Mouse (Mus musculus) natural killer cell, adult 2 months (primary cell): Measurements from ENCODE around the gene Ano3.
"Not testable (repeated sequence)": the region's sequence is repeated elsewhere in the genome, so short reads cannot be mapped to it uniquely, and the experiment has no call there.

Source experiments
- DNase-seq, 2 experiments: peaks; one replicate each; pipeline ENCODE4 v3.0.0; 2022; ENCODE audit warnings: low spot score in 2 of 2

Gene Ano3

DNA sequence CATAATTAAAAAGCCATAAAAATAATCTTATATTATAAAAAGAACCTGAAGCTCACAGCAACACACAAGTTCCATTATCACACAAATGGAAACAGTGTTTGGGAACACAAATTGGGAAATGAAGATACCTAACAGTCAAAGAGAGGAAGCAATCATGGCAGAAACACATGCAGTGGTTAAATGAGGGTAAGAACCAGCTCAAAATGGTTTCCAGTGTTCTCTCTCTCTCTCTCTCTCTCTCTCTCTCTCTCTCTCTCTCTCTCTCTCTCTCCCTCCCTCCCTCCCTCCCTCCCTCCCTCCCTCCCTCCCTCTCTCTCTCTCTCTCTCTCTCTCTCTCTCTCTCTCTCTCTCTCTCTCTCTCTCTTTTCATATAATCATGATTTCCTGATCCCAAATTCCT is at the start of gene Ano3:
Gene Ano3 (minus strand): TSS at position 101 of the 400 bp plus-strand sequence.
- DNase-seq: not testable (repeated sequence)

DNA sequence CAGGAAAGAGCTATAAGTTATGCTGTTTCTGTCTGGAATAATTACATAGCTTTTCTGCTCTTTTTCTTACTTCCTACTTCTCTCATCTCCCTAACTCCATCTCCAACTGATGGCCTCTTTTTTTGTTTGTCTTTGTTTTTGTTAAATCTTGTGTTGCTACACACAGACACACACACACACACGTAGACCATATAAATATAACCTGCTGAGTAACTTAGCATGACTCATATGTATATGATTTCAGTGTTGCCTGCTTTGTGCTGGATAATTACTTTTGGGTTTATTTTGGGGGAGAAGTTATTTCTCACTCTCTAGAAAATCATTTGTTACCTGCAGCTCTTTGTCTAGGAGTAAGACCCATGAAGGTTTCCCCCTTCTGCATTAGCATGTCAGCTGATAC is 39.3 kb upstream of the Ano3 start:
- DNase-seq: no peak

DNA sequence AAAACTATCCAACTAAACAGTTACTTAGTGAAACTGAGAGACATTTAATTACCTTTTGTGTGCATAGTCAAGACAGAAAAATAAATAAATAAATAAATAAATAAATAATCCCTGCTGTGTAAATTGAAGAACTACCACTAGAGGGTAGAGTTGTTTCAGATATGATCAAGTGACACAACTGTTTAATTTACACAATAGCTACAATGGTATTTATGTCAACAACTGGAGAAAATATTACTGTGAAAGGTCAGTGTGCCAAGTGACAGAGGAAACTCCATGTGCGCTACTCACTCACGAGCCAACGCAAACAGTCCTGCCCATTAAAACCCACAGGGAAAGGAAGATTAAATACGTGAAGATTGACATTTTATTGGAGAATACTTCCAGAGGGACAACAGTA is 38.8 kb upstream of the Ano3 start:
- DNase-seq: no peak

DNA sequence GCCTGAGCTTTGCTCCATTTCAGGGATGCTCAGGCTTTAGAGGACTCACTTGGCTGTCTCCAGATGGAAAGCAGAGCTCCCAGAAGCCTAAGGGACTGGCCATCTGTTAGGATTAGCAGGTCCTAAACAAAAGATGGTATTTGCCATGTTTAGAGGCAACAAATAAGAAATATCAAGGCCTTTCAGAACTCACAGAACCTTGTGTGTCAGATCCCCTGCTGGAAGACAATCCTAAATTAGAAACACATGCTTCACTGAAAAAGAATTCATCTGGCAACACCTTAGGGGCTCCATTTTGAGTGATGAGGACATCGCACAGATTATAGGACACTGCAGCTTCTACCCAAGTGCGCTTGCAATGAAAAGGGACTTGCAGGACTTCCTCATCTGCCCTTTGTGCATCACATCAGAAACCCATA is 35.1 kb upstream of the Ano3 start:
- DNase-seq: no peak

DNA sequence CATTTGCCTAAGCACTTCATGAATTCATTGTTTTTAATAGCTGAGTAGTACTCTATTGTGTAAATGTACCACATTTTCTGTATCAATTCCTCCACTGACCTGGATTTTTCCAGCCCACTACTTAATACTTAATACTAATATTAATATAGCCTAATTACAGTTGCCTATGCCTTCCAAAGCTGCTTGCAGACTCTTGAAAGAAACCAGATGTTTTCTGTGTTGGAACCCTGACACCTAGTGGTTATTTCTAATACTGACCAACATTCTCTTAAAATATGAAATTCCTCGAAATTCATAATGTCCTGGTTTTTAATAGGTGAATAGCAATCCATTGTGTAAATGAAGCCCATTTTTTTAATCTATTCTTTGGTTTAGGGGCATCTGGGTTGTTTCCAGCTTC is 31.0 kb upstream of the Ano3 start:
- DNase-seq: no peak

DNA sequence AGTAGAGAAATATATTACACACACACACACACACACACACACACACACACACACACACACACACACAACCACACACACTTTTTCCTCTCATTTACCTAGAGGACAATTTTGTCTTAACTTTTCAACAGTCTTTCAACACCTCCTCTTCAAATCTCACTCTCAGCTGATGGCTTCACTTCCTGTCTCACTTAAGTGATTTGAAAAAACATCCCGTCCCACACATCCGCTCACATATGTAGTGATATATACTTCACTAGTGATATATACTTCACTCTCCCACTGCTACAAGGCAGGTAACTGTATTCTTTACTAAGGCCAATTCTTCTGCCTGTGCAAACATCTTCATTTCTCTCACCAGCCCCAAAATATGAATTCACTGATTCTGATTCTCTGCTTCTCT is 28.9 kb upstream of the Ano3 start:
- DNase-seq: no peak

DNA sequence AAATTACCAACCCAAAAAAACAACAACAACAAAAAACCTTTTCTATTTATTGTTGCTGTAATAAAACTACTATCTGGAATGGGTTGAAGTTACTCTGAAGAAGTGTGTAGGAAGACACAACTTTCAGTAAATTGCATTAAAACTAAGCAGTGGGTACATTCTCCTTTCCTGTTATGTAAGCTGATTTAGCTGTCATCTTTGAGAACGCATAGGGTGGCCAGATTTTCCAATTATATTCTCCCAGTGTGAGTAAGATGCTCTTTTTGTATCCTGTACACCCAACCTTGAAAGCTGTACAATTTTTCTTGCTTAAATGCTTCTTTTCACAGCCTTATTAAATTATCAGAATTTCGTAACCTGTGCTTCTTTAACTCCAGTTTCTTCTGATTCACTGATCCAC is 26.1 kb upstream of the Ano3 start:
- DNase-seq: no peak

DNA sequence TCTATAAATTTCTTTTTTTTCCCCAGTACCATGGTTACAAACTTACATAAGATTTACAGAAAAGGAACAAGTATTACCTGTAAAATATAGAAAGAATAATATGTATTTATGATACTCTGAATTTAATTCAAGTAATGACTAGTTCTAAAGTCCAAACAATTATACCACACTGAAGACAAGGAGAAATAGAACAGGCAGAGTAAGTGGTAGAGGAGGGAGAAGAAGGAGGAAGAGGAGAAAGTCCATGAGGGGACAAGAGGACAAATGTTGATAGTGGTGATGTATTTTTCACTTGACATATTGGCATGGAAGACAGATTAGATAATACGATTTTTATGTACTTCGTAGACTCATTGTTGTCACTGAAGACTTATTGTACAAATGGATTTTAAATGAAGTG is 19.4 kb upstream of the Ano3 start:
- no peak for DNase-seq

DNA sequence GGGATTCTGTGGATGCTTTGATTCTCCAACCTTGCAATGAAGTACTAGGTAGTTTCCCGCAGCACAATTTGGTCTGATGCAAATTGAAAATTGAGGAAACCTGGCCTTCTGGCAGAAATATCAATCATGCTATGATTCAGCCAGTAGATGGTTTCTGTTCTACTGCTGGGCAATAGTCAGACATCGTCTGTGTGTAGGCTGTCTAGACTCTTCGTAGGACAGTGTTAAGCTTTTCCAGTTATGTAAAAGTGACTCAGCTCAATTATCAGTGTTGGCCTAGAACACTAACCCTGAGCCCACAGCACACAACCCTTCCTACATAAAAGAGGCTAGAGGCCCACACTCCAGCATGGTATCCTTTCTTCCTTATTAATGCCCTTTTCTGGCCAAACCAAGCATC is 14.7 kb upstream of the Ano3 start:
- DNase-seq: no peak

DNA sequence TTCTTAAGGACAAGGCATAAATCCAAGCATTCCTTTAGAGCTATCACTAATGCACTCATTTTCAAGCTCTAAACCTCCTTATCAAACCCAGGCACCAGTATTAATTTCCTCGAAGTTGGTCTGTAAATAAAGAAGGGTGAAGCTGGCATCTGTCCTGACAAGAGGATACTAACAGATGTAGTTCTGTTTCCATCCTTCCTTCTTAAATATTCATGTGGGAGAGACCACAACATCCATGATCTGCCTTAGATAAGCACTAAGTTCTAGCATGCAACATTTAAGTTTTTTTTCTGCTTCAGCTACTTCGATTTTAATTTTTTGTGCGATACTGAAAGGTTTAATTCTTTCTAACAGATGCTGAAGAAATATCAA is 305 bp downstream of the Ano3 start:
- DNase-seq: no peak

DNA sequence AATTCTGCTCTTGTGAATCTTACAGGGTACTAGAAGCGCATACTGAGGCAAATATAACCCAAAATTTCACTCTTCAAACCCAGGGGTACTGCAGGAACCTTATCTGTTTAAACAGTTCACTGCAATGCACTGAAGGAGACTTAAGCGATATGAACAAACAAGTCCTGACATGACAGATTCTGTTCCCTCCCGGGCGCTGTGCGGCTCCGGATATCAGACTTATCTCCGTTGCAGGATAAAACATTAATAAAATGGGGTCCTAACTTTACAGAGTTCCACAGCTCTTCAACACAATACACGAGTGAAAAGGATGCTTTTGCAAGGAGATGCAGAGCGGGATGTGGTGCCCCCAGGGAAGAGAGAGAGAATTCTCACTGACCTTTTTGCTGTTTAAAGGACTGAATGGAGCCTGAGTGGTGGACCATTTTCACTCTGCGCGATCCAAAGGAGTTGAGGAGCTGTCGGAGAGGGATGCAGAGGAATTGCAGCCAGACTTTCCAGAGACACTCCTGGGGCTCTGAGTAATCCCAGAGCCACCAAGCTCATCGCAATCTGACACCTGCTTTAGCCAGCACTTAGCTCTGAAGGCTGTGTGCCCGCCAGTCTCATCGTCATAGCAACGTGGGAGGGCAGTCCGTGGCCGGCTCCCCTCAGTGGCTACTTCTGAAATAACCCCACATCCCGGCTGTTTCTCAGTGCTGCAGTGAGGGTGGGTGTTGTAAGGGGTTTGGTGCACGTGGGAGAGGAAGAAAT is 868 bp downstream of the Ano3 start:
- DNase-seq: no peak

DNA sequence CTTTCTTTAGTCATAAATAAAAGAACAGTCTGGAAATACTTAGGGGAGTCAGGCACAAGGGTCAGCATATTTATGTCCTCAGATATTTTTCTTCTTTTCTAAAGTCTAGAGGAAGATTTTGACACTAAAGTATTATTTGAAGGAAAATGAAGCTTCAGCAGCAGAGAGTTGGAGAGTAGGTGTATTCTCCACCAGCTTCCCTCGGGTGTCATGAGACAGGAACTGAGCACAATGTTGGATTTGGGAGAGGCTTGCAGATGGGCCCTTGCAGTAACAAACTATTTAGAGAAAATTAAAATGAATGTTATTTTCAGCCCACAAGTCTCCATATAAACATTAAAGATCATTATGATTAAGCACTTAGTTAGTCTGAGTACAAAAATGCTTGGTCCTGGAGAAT is 5.6 kb downstream of the Ano3 start:
- no peak for DNase-seq

DNA sequence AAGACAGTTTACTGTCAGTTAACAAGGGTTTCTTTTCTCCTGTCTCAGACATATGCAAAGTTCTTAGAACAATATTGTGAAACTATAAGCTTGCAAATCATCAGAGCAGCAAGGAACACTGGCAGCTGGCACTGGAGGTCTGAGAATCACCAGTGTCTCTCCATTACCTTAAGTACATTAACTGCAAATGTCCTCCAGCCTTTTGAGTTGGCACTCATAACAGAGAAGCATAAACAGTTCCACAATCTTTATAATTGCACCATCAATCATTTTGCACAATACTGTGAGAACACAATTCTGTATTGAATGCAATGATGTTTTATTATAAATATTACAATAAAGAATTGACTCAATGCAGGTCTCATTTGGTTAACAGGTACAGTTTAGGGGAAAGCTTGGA is 15.0 kb downstream of the Ano3 start:
- no peak for DNase-seq

DNA sequence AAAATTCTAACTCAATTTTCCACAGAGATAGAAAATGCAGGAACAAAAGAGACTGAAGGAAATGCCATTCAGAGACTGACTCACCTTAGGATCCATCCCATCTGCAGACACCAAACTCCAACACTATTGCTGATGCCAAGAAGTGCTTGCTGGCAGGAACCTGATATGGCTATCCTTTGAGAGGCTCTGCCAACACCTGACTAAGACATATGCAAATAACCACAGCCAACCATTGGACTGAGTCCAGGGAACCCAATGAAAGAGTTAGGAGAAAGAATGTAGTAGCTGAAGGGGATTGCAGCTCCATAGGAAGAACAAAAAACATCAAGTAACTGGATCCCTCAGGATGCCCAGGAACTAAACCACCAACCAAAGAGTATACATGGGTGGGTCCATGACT is 21.6 kb downstream of the Ano3 start:
- DNase-seq: no peak

DNA sequence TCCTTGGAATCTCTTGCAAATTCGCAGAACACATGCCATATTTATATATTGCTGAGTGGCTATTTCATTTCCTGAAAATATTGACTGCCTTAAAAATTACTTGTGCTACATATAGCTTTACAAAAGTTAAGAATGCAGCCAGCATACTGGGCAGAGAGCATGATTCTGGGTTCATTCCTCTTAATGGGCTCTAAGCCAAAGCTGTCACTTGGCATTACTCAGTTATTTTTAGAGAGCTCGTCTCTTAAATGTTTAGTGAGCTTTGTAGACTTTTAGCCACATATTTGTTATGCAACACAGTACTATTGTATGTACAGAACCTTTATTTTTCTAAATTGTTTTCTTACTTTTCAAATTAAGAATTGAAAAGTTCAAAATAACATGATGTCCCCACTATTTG is 41.2 kb downstream of the Ano3 start:
- no peak for DNase-seq

DNA sequence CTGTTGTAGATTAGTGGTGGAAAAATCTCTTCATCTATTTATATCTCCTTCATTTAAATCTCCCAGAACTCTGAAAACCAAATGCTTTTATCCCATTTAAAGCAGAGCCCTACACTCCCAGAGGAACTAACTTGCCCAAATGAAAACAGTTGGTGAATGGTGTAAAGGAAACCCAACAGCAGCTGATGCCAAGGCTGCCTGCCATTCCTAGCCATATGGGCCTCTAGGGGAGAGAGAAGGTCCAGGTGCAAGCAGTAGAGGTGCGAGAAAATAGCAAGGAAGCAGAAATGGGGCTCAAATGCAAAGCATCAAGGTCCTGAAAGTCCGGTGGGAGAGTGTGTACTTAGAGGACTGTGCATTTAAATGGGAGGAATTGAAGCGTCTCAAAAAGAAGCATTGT is 44.2 kb downstream of the Ano3 start:
- DNase-seq: no peak

DNA sequence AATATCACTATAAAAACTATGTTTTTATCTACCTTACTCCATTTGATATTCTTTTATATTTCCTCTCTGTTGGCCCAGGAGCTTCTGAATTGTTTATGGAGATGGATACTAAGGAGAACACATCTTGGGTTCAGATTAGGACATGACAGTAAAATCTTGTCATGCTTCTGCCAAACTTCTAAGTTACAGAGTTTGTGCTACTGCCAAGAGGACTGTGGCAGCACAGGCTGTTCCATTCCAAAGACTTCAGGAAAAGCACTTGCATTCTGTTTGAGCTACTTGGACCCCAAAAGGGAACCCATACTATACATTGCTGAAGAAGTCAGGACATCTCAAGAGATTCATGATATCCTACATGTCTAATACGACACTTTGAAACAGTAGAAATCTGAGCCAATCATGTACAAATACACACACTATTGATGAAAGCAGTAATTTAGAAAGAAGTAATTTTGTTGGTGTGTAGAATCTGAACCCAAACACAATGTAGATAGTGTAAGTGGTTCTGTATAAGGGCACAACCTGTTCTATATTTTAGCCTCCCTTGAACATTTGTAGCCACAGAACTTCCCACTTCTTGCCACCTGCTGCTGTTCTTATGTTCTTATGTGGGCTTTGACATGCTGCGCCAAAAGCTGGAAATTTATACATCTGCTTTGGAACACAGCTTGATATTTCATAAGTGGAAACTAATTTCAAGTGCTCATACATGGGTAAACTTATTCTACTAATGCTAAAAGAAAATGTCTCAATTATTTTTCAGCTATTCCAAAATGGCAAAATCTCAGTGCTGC is 54.0 kb downstream of the Ano3 start:
- no peak for DNase-seq

DNA sequence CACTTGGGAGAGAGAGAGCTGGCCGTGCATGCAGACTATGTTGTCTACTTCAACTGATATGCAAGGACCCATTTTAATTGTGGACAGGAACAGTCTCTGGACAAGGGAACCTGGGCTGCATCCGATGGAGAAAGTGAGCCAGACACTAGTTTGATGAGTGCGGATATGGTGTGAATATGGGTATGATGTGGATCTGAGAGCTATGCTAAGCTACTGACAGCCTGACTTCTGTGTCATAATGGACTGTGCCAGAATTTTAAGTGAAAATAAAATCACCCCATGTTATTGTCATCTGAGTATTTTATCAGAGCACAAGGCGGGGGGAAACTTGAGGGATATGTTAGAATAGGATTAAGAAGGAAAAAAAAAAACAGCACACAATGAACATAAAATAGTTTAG is 79.1 kb downstream of the Ano3 start:
- DNase-seq: no peak

DNA sequence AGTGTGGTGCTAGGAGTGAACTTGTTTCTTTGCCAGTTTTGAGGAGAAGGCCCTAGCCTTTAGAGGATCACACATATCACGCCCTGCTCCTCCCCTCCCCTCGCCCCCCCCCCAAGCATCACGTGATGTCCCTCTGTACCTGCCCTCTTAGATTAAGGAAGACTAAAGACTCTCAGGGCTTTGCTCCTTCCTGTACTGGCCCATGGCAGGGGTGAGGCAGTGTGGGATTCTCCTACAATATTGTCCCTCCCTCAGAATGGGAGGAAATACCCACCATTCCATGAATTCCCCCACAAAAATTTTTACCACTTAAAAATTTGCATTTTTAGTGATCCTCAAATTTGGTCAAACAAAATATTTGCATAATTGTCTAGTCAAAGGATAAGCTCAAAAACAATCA is 85.1 kb downstream of the Ano3 start:
- DNase-seq: no peak

DNA sequence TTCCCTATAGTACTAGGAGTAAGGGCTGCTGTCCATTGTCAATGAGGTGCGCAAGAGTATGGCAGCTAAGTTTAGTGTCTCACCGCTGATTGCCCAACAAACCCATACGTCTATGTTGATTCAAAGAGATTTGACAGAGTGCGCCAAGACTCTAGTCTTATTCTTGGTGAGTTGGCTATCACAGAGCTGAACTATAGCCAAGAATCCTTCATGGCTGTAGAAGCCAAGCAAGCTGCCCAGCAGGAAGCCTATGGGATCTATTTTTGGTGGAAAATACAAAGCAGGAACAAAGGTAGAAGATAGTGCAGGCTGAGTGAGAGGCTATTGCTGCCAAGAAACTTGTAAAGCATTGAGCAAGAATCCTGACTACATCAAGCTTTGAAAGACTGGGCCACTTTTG is 87.3 kb downstream of the Ano3 start:
- no peak for DNase-seq

DNA sequence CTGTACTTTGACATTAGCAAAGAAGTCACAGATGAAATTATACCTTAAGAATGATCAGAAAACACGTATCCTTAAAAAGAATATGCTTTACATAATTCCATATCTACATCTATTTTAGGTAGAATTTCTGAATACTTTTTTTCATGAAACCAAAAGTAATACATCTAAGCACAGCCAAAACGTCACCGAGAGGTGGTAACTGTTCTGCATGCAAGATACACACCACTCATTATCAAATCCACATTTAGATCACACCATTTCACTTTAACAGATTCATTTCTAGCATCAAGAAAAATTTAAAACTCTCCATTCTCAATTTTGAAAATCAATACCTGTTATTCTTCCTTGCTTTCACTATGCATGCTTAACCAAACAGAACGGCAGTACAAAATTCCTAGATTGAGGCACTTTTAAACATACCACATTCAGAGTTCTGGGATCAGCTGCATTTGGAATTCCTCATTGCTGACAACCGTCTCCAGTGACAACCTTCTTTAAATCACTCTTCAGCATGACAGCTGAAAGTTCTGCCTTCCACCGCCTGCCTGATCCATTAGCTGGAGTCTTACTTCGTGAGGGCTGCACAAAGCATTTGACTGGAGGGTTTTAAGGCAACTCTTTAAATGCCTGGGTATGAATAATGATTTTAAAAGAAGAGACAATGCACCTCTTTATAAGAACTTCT is 111.0 kb downstream of the Ano3 start:
- DNase-seq: no peak

DNA sequence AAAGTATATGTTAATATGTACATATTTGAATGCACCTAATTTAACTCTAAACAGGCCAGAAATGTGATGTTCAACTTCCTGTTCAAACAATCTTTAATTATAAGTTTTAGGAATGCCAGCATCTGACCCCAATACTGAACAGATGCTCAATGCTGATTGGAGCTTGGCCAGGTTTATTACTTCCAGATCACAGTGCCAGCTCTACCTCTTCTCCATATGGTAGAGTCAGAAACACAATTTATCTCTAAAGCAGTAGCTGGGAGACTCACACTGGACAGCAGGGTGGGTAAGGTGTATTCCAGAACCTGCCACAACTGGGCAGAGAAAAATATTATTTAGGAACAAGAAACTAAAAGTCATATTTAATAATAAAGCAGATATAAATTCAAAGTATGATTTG is 134.5 kb downstream of the Ano3 start:
- DNase-seq: no peak

DNA sequence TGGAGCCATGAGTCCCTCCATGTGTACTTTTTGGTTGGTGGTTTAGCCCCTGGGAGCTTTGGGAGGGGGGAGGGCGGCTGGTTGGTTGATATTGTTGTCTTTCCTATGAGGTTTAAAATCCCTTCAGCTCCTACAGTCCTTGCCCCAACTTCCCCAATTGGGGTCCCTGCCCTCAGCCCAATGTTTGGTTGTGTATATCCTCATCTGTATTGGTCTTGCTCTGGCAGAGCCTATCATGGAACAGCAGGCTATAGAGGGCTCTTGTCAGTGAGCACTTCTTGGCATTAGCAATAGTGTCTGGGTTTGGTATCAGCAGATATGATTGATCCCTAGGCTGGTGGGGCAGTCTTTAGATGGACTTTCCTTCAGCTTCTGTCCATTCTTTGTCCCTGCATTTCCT is 135.8 kb downstream of the Ano3 start:
- DNase-seq: no peak
